Mouse (Mus musculus) fibroblast of lung, adult 2 months (primary cell): ENCODE results near the gene Gm15013.
"Not testable (repeated sequence)": the region's sequence is repeated elsewhere in the genome, so short reads cannot be mapped to it uniquely, and the experiment has no call there.

Experiments used
- DNase-seq: peaks from one replicate; pipeline ENCODE4 v3.0.0-alpha.2; 2011; ENCODE audit warnings: low read depth

Gene Gm15013

GRCm38 (mm10) chrX:139714381-139714780 is at the start of gene Gm15013:
TSS of gene Gm15013 (minus strand) at chrX:139714481.
- DNase-seq = no peak

- DNase-seq = no peak
Observed at GRCm38 (mm10) chrX:139762546-139762945, 48.3 kb upstream of the Gm15013 start.

- not testable (repeated sequence) for DNase-seq
Observed at GRCm38 (mm10) chrX:139758634-139759033, 44.4 kb upstream of the Gm15013 start.

- no peak for DNase-seq
Observed at GRCm38 (mm10) chrX:139751855-139752254, 37.6 kb upstream of the Gm15013 start.

- DNase-seq = peak; percentile 2
Observed at GRCm38 (mm10) chrX:139737066-139737465, 22.8 kb upstream of the Gm15013 start.

GRCm38 (mm10) chrX:139730541-139730940 is 16.3 kb upstream of the Gm15013 start:
- no peak for DNase-seq

GRCm38 (mm10) chrX:139722350-139722749 is 8.1 kb upstream of the Gm15013 start:
- DNase-seq = no peak

GRCm38 (mm10) chrX:139684775-139685695 is 29.2 kb downstream of the Gm15013 start, which contains the start of gene Tbc1d8b:
TSS of gene Tbc1d8b (plus strand) at chrX:139684996.
- DNase-seq = peak; percentile 78

- no peak for DNase-seq
Observed at GRCm38 (mm10) chrX:139684410-139684774, 29.9 kb downstream of the Gm15013 start.

- DNase-seq = peak; percentile 9
Observed at GRCm38 (mm10) chrX:139665829-139666228, 48.5 kb downstream of the Gm15013 start.
